Mouse (Mus musculus) thymus, postnatal 0 days (tissue): ENCODE measurements around the gene Ucp2. TPM values are rescaled to one million over a fixed set of nuclear protein-coding genes. Genes with fewer than 3 reads are reported as not detected.
"Not testable (repeated sequence)": the region's sequence is repeated elsewhere in the genome, so short reads cannot be mapped to it uniquely, and the experiment has no call there.

Experiments
- DNase-seq: peaks from one replicate; pipeline ENCODE4 v3.0.0-alpha.2; 2015; ENCODE audit warnings: low spot score
- polyA plus RNA-seq: library from polyadenylated mRNA; unstranded; fragments of >200 nt; fragmentation: Nextera tagmentation; extraction: Ambion mirVana; gene quantifications from 2 replicates; pipeline ENCODE4 v1.2.1, GENCODE M21; 2015

Ucp2 gene
- polyA plus RNA-seq, 1 experiment from 2014 or later: 803 TPM

GRCm38 (mm10) chr7:100479100-100479822, 13.9 kb upstream of the Ucp2 start:
- no peak for DNase-seq

GRCm38 (mm10) chr7:100479823-100480164, 13.3 kb upstream of the Ucp2 start:
- no peak for DNase-seq

- DNase-seq: no peak
Measured at GRCm38 (mm10) chr7:100480175-100480574, 13.0 kb upstream of the Ucp2 start.

- not testable (repeated sequence) for DNase-seq
Measured at GRCm38 (mm10) chr7:100482046-100482445, 11.1 kb upstream of the Ucp2 start.

GRCm38 (mm10) chr7:100484493-100484892, 8.6 kb upstream of the Ucp2 start:
- no peak for DNase-seq

GRCm38 (mm10) chr7:100487301-100487700, 5.8 kb upstream of the Ucp2 start:
- DNase-seq: peak; percentile 55

GRCm38 (mm10) chr7:100488474-100489048, 4.6 kb upstream of the Ucp2 start:
- no peak for DNase-seq

- no peak for DNase-seq
Measured at GRCm38 (mm10) chr7:100492391-100493116, 583 bp upstream of the Ucp2 start.

GRCm38 (mm10) chr7:100493484-100494414, 612 bp downstream of the Ucp2 start:
- peak; percentile 49 for DNase-seq

- DNase-seq: peak; percentile 43
Measured at GRCm38 (mm10) chr7:100494415-100494831, 1.3 kb downstream of the Ucp2 start.

- peak; percentile 54 for DNase-seq
Measured at GRCm38 (mm10) chr7:100495042-100495441, 1.9 kb downstream of the Ucp2 start.

GRCm38 (mm10) chr7:100495581-100496251, 2.6 kb downstream of the Ucp2 start:
- DNase-seq: peak; percentile 96

- DNase-seq: no peak
Measured at GRCm38 (mm10) chr7:100496371-100496770, 3.2 kb downstream of the Ucp2 start.

GRCm38 (mm10) chr7:100496791-100497190, 3.7 kb downstream of the Ucp2 start:
- no peak for DNase-seq

GRCm38 (mm10) chr7:100497402-100497801, 4.3 kb downstream of the Ucp2 start:
- DNase-seq: no peak

- DNase-seq: no peak
Measured at GRCm38 (mm10) chr7:100497982-100498381, 4.8 kb downstream of the Ucp2 start.

- no peak for DNase-seq
Measured at GRCm38 (mm10) chr7:100499465-100499864, 6.3 kb downstream of the Ucp2 start.

GRCm38 (mm10) chr7:100500276-100500977, 7.3 kb downstream of the Ucp2 start:
- no peak for DNase-seq

- DNase-seq: no peak
Measured at GRCm38 (mm10) chr7:100501027-100501843, 8.1 kb downstream of the Ucp2 start.
